Mouse (Mus musculus): Measurements from ENCODE around the gene Dhx32. TPM values are rescaled to one million over a fixed set of nuclear protein-coding genes. Genes with fewer than 3 reads are reported as not detected.
A peak's percentile ranks its signal among the peaks of the same experiment; 100 is the strongest.

The Dhx32 gene
- polyA plus RNA-seq, 1 experiment from 2014 or later, result 24.7 TPM

DNA sequence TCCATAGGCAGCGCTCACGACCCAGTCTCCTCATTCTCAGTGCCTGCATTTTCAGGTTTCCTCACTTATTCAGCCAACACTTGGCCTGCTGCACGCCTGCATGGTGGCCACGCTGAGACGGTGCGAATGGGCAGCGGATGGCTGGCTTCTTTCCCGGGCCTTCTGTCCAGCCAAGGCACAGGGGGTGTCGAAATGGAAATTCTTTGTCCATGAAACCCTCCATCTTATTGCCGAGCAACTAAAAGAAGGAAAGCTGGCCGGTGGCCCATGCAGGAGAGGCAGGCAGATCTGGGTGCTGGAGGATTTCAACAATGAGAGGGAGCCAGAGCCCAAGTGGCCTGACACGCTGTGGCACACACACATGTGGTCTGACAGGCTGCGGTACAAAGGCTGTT is 16.7 kb downstream of the Dhx32 start:
- WGBS (ENCODE audit: insufficient replicate concordance), result 89% methylated on average over 13 of the region's 13 CpGs
- Histone ChIP-seq H3K4me2 (no peak overlapping the region), H3K27ac (ENCODE audit: low read depth, low read length) (no peak overlapping the region)

GRCm38 (mm10) chr7:133765240-133765848 is 17.2 kb downstream of the Dhx32 start:
- ATAC-seq (replicated peaks; ENCODE audit: insufficient number of reproducible peaks, low FRiP score, low TSS enrichment), result no peak
- Histone ChIP-seq H3K9ac (ENCODE audit: low read depth, low read length) (no peak overlapping the region), H3K36me3 (ENCODE audit: control insufficient read depth, insufficient read depth, low read length) (no peaks in the 10 kb centered on the region), H3K27ac (ENCODE audit: low read depth, low read length) (no peak overlapping the region), H3K4me2 (no peak overlapping the region), H3K27me3 (ENCODE audit: control insufficient read depth, insufficient read depth, low read length) (no peaks in the 10 kb centered on the region), H3K4me3 (ENCODE audit: low read depth, low read length) (no peak overlapping the region), H3K9me3 (replicated peaks; ENCODE audit: control insufficient read depth, low read length) (no peaks in the 10 kb centered on the region), H3K4me1 (ENCODE audit: control insufficient read depth, insufficient read depth, low read length) (no peaks in the 10 kb centered on the region; the same call in 1 of the 2 replicates)
- 80% methylated on average over 10 of the region's 10 CpGs for WGBS (ENCODE audit: insufficient replicate concordance)

More for the DNA sequence above, 16.7 kb downstream of the Dhx32 start:
- ATAC-seq (replicated peaks; ENCODE audit: insufficient number of reproducible peaks, low FRiP score, low TSS enrichment), result no peak
- no peak overlapping the region for H3K4me3 ChIP-seq (ENCODE audit: low read depth, low read length)
- no peaks in the 10 kb centered on the region for H3K9me3 ChIP-seq (replicated peaks; ENCODE audit: control insufficient read depth, low read length)
- no peaks in the 10 kb centered on the region; the same call in 1 of the 2 replicates for H3K4me1 ChIP-seq (ENCODE audit: control insufficient read depth, insufficient read depth, low read length)
- H3K27me3 ChIP-seq (ENCODE audit: control insufficient read depth, insufficient read depth, low read length), result no peaks in the 10 kb centered on the region
- no peak overlapping the region for H3K9ac ChIP-seq (ENCODE audit: low read depth, low read length)
- H3K36me3 ChIP-seq (ENCODE audit: control insufficient read depth, insufficient read depth, low read length), result no peaks in the 10 kb centered on the region

DNA sequence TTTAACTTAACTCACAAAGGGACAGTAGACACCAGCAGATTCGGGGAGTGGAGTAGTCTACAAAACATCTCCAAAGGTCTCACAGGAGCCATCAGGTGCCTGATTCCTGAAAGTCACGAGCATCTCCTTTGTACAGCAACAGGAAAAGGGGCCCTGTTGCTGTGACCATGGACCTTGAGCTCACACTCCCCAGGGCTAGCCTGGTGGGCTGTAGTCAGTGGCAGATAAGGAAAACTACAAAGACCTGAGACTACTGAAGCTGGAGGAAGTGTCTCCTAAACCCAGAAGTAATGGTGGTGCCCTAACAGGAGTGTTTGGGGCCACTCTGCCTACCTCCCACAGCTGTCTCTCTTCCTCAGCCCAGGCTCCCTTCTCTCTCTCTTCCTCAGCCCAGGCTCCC is 18.1 kb downstream of the Dhx32 start:
- no peaks in the 10 kb centered on the region for H3K27me3 ChIP-seq (ENCODE audit: control insufficient read depth, insufficient read depth, low read length)
- no peaks in the 10 kb centered on the region for H3K36me3 ChIP-seq (ENCODE audit: control insufficient read depth, insufficient read depth, low read length)
- no peak for ATAC-seq (replicated peaks; ENCODE audit: insufficient number of reproducible peaks, low FRiP score, low TSS enrichment)
- no peak overlapping the region for H3K4me2 ChIP-seq
- WGBS (ENCODE audit: insufficient replicate concordance), result 75% methylated on average over 2 of the region's 2 CpGs
- H3K27ac ChIP-seq (ENCODE audit: low read depth, low read length), result no peak overlapping the region
- no peaks in the 10 kb centered on the region for H3K9me3 ChIP-seq (replicated peaks; ENCODE audit: control insufficient read depth, low read length)
- H3K9ac ChIP-seq (ENCODE audit: low read depth, low read length), result no peak overlapping the region
- H3K4me1 ChIP-seq (ENCODE audit: control insufficient read depth, insufficient read depth, low read length), result peaks cover 9% of the 10 kb centered on the region
- no peak overlapping the region for H3K4me3 ChIP-seq (ENCODE audit: low read depth, low read length)

- Histone ChIP-seq H3K9ac (ENCODE audit: low read depth, low read length) (no peak overlapping the region), H3K9me3 (replicated peaks; ENCODE audit: control insufficient read depth, low read length) (no peaks in the 10 kb centered on the region), H3K4me3 (ENCODE audit: low read depth, low read length) (no peak overlapping the region), H3K27ac (ENCODE audit: low read depth, low read length) (no peak overlapping the region), H3K36me3 (ENCODE audit: control insufficient read depth, insufficient read depth, low read length) (no peaks in the 10 kb centered on the region), H3K27me3 (ENCODE audit: control insufficient read depth, insufficient read depth, low read length) (no peaks in the 10 kb centered on the region), H3K4me2 (no peak overlapping the region), H3K4me1 (ENCODE audit: control insufficient read depth, insufficient read depth, low read length) (peaks cover 10% of the 10 kb centered on the region)
- WGBS (ENCODE audit: insufficient replicate concordance), result 67% methylated on average over 6 of the region's 6 CpGs
- ATAC-seq (replicated peaks; ENCODE audit: insufficient number of reproducible peaks, low FRiP score, low TSS enrichment), result no peak
Measured at GRCm38 (mm10) chr7:133762696-133763095, 19.8 kb downstream of the Dhx32 start.

- ATAC-seq (replicated peaks; ENCODE audit: insufficient number of reproducible peaks, low FRiP score, low TSS enrichment), result no peak
- Histone ChIP-seq H3K4me1 (ENCODE audit: control insufficient read depth, insufficient read depth, low read length) (peaks cover 10% of the 10 kb centered on the region), H3K9ac (ENCODE audit: low read depth, low read length) (peak overlapping the region; percentile 52), H3K4me3 (ENCODE audit: low read depth, low read length) (peak overlapping the region; percentile 25), H3K9me3 (replicated peaks; ENCODE audit: control insufficient read depth, low read length) (no peaks in the 10 kb centered on the region), H3K36me3 (ENCODE audit: control insufficient read depth, insufficient read depth, low read length) (no peaks in the 10 kb centered on the region), H3K27me3 (ENCODE audit: control insufficient read depth, insufficient read depth, low read length) (no peaks in the 10 kb centered on the region), H3K27ac (ENCODE audit: low read depth, low read length) (peak overlapping the region; percentile 46; the same call in 1 of the 2 replicates), H3K4me2 (peak overlapping the region; percentile 54)
- WGBS (ENCODE audit: insufficient replicate concordance), result 11% methylated on average over 27 of the region's 27 CpGs
Measured at GRCm38 (mm10) chr7:133759611-133760353, 22.7 kb downstream of the Dhx32 start.

DNA sequence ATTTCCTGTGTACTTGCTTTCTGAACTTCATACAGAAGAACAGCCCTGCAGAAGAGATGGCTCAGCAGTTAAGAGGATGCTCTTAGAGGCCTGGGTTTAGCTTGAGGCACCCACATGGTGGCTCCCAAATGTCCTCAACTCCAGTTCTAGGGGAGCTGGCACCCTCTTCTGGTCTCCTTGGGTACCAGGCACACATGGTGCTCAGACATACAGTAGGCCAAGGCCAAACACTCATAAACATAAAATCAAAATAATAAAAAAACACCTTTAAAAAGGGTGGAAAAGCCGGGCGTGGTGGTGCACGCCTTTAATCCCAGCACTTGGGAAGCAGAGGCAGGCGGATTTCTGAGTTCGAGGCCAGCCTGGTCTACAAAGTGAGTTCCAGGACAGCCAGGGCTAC is 23.8 kb downstream of the Dhx32 start:
- no peak overlapping the region for H3K4me3 ChIP-seq (ENCODE audit: low read depth, low read length)
- H3K36me3 ChIP-seq (ENCODE audit: control insufficient read depth, insufficient read depth, low read length), result no peaks in the 10 kb centered on the region
- no peak for ATAC-seq (replicated peaks; ENCODE audit: insufficient number of reproducible peaks, low FRiP score, low TSS enrichment)
- H3K9ac ChIP-seq (ENCODE audit: low read depth, low read length), result no peak overlapping the region
- H3K27ac ChIP-seq (ENCODE audit: low read depth, low read length), result no peak overlapping the region
- no peak overlapping the region for H3K4me2 ChIP-seq
- H3K4me1 ChIP-seq (ENCODE audit: control insufficient read depth, insufficient read depth, low read length), result peaks cover 10% of the 10 kb centered on the region
- H3K9me3 ChIP-seq (replicated peaks; ENCODE audit: control insufficient read depth, low read length), result no peaks in the 10 kb centered on the region
- WGBS (ENCODE audit: insufficient replicate concordance), result 88% methylated on average over 5 of the region's 5 CpGs
- H3K27me3 ChIP-seq (ENCODE audit: control insufficient read depth, insufficient read depth, low read length), result no peaks in the 10 kb centered on the region

GRCm38 (mm10) chr7:133757961-133758455 is 24.5 kb downstream of the Dhx32 start:
- no peaks in the 10 kb centered on the region for H3K36me3 ChIP-seq (ENCODE audit: control insufficient read depth, insufficient read depth, low read length)
- no peaks in the 10 kb centered on the region for H3K9me3 ChIP-seq (replicated peaks; ENCODE audit: control insufficient read depth, low read length)
- H3K9ac ChIP-seq (ENCODE audit: low read depth, low read length), result no peak overlapping the region
- H3K4me2 ChIP-seq, result no peak overlapping the region
- ATAC-seq (replicated peaks; ENCODE audit: insufficient number of reproducible peaks, low FRiP score, low TSS enrichment), result no peak
- peaks cover 10% of the 10 kb centered on the region for H3K4me1 ChIP-seq (ENCODE audit: control insufficient read depth, insufficient read depth, low read length)
- H3K4me3 ChIP-seq (ENCODE audit: low read depth, low read length), result no peak overlapping the region
- WGBS (ENCODE audit: insufficient replicate concordance), result 62% methylated on average over 5 of the region's 5 CpGs
- no peak overlapping the region for H3K27ac ChIP-seq (ENCODE audit: low read depth, low read length)
- H3K27me3 ChIP-seq (ENCODE audit: control insufficient read depth, insufficient read depth, low read length), result no peaks in the 10 kb centered on the region

DNA sequence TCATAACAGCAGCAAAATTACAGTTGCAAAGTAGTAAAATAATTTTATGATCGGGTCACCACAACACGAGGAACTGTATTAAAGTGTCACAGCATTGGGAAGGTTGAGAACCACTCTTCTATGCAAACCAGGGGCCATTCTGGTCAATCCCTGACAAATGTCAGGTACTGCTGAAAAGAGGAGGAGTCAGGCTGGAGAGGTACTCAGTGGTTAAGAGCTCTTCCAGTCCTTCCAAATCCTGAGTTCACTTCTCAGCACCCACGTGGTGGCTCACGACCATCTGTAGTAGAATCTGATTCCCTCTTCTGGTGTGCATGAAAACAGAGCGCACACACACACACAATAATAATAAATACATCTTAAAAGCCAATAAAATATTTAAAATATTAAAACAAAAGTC is 31.4 kb downstream of the Dhx32 start:
- Histone ChIP-seq H3K27me3 (ENCODE audit: control insufficient read depth, insufficient read depth, low read length) (no peaks in the 10 kb centered on the region), H3K27ac (ENCODE audit: low read depth, low read length) (peak overlapping the region; percentile 58; the same call in 1 of the 2 replicates), H3K36me3 (ENCODE audit: control insufficient read depth, insufficient read depth, low read length) (no peaks in the 10 kb centered on the region), H3K9ac (ENCODE audit: low read depth, low read length) (no peak overlapping the region), H3K4me1 (ENCODE audit: control insufficient read depth, insufficient read depth, low read length) (peaks cover 32% of the 10 kb centered on the region), H3K4me2 (no peak overlapping the region), H3K9me3 (replicated peaks; ENCODE audit: control insufficient read depth, low read length) (no peaks in the 10 kb centered on the region), H3K4me3 (ENCODE audit: low read depth, low read length) (no peak overlapping the region)
- WGBS (ENCODE audit: insufficient replicate concordance), result 60% methylated on average over 5 of the region's 5 CpGs
- no peak for ATAC-seq (replicated peaks; ENCODE audit: insufficient number of reproducible peaks, low FRiP score, low TSS enrichment)
